Mouse (Mus musculus): ENCODE measurements around the gene Dact2. TPM values are rescaled to one million over a fixed set of nuclear protein-coding genes. Genes with fewer than 3 reads are reported as not detected.
A peak's percentile ranks its signal among the peaks of the same experiment; 100 is the strongest.

The Dact2 gene
- total and polyA plus RNA-seq, 2 experiments from 2014 or later = 2.1 to 10.8 TPM

DNA sequence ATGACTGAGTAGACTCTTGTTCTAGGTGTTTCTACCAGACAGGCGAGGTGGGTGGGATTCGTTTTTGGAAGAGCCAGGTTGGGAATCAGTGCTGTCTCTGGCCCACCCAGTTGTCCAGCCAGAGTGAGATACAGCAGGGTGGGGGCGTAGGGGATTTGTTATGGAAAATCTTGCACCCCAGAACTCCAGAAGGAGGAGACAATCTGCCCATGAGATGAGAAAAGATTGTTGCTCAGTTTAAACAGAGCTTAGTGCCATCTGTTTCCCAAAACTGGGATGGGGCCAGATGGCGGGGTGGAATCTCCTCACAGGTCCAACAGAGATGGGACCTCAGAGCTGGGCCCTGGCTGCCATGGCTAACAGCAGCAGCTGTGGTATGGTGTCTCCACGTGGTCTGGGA lies 28.4 kb downstream of the Dact2 start:
- H3K36me3 ChIP-seq (ENCODE audit: insufficient read depth) = no peaks in the 10 kb centered on the region
- H3K9me3 ChIP-seq (ENCODE audit: low read length) = no peaks in the 10 kb centered on the region
- no peak overlapping the region for H3K4me2 ChIP-seq (ENCODE audit: low read depth)
- ATAC-seq = peak; percentile 49; the same call in 1 of the 2 replicates
- H3K27me3 ChIP-seq (ENCODE audit: insufficient read depth, low read length) = no peaks in the 10 kb centered on the region
- peak; percentile 23 for DNase-seq
- H3K27ac ChIP-seq (ENCODE audit: low read depth, low read length) = no peak overlapping the region
- no peaks in the 10 kb centered on the region for H3K4me1 ChIP-seq (ENCODE audit: insufficient read depth)
- 76% methylated on average over 5 of the region's 5 CpGs for WGBS
- TF ChIP-seq CTCF (IDR thresholded peaks at IDR 0.05; ENCODE audit: low read depth) = no peak
- no peak overlapping the region for H3K4me3 ChIP-seq (ENCODE audit: low read depth, low read length)
- H3K9ac ChIP-seq = no peak overlapping the region

DNA sequence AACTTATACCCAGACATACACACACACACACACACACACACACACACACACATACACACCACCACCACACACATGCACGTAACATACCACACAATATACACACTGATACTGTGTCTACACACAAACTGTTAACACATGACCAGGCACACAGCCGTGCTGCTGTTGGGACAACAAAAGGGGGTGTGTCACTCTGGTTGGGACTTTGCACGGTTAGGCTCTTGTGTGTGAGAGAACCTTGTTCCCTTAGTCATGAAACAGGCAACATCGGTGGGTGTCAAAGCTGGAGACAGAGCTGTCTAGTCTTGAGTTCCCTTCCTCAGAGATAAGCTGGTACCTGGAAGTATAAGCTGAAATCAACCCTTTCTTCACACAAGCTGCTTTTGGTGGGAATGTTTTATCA lies 29.1 kb downstream of the Dact2 start:
- Histone ChIP-seq H3K36me3 (ENCODE audit: insufficient read depth) (no peaks in the 10 kb centered on the region), H3K4me1 (ENCODE audit: insufficient read depth) (no peaks in the 10 kb centered on the region), H3K9ac (no peak overlapping the region), H3K9me3 (ENCODE audit: low read length) (no peaks in the 10 kb centered on the region), H3K4me2 (ENCODE audit: low read depth) (no peak overlapping the region), H3K4me3 (ENCODE audit: low read depth, low read length) (no peak overlapping the region), H3K27me3 (ENCODE audit: insufficient read depth, low read length) (no peaks in the 10 kb centered on the region), H3K27ac (ENCODE audit: low read depth, low read length) (no peak overlapping the region)
- WGBS = 76% methylated on average over 4 of the region's 4 CpGs
- no peak for ATAC-seq
- no peak for DNase-seq
- no peak for TF ChIP-seq CTCF (IDR thresholded peaks at IDR 0.05; ENCODE audit: low read depth)

DNA sequence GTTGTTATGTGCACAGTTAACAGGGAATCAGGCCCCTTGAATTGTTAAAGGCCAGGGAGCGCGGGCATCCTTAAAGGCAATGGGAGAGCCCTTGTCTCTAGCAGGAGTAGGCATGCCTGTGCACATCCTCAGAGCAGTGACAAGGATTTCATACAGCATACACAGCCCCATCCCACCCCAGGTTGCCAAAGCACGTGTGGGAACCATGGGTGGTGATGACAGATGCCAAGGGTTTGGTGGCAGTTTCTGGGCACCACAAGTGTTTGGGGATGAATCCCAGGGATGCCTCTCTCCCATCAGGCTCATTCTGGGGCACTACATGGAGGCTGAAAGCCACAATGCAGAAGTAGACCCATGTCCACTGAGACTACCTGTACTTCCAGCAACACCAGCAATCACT lies 29.7 kb downstream of the Dact2 start:
- Histone ChIP-seq H3K4me1 (ENCODE audit: insufficient read depth) (no peaks in the 10 kb centered on the region), H3K36me3 (ENCODE audit: insufficient read depth) (no peaks in the 10 kb centered on the region), H3K9ac (no peak overlapping the region), H3K9me3 (ENCODE audit: low read length) (no peaks in the 10 kb centered on the region), H3K27me3 (ENCODE audit: insufficient read depth, low read length) (no peaks in the 10 kb centered on the region), H3K27ac (ENCODE audit: low read depth, low read length) (no peak overlapping the region), H3K4me2 (ENCODE audit: low read depth) (no peak overlapping the region), H3K4me3 (ENCODE audit: low read depth, low read length) (no peak overlapping the region)
- ATAC-seq (peak; percentile 26; the same call in 1 of the 2 replicates), DNase-seq (no peak)
- no peak for TF ChIP-seq CTCF (IDR thresholded peaks at IDR 0.05; ENCODE audit: low read depth)
- 82% methylated on average over 3 of the region's 3 CpGs for WGBS

DNA sequence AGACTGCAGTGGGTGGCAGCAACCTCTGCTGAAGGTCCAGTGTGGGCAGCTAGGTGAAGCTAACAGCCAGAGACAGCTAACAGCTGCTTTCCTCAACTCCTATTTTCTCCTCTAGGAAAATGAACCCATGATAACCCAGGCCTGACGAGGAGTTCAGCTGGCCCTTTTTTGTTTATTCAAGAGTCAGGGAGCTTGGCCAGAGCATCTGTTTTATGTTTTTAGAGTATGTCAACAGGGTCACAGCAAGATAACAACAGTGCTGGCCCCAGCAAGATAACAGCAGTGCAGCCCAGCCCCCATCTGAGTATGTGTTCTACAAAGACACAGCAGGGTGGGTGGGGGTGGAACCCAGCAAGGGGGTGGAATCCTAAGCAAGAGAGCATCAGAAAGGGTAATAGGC lies 30.6 kb downstream of the Dact2 start:
- H3K4me2 ChIP-seq (ENCODE audit: low read depth) = no peak overlapping the region
- H3K27ac ChIP-seq (ENCODE audit: low read depth, low read length) = no peak overlapping the region
- no peaks in the 10 kb centered on the region for H3K9me3 ChIP-seq (ENCODE audit: low read length)
- ATAC-seq (peak; percentile 14; the same call in 1 of the 2 replicates), DNase-seq (no peak)
- H3K9ac ChIP-seq = no peak overlapping the region
- 23% methylated on average over 1 of the region's 1 CpGs for WGBS
- TF ChIP-seq CTCF (IDR thresholded peaks at IDR 0.05; ENCODE audit: low read depth) = no peak
- H3K36me3 ChIP-seq (ENCODE audit: insufficient read depth) = no peaks in the 10 kb centered on the region
- H3K27me3 ChIP-seq (ENCODE audit: insufficient read depth, low read length) = no peaks in the 10 kb centered on the region
- no peak overlapping the region for H3K4me3 ChIP-seq (ENCODE audit: low read depth, low read length)
- H3K4me1 ChIP-seq (ENCODE audit: insufficient read depth) = no peaks in the 10 kb centered on the region

DNA sequence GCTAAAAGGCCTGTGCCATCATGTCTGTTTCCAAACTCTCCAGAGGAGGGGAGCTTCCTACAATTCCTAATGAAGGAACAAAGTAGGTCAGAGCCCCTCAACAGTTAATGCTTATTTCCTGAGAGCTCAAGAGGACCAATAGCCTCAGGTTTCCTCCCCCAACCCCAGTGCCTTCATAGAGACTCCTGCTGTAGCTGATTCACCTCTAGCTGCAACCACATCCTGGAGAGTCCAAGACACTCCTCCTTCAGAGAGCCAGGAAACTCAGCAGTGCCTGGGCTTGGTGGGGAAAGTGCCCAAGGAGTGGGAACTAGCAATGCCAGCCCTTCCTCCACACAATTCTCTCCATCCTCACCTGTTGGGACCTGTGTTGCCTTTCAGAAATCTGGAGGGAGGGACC lies 31.4 kb downstream of the Dact2 start:
- H3K36me3 ChIP-seq (ENCODE audit: insufficient read depth) = no peaks in the 10 kb centered on the region
- no peak overlapping the region for H3K4me2 ChIP-seq (ENCODE audit: low read depth)

DNA sequence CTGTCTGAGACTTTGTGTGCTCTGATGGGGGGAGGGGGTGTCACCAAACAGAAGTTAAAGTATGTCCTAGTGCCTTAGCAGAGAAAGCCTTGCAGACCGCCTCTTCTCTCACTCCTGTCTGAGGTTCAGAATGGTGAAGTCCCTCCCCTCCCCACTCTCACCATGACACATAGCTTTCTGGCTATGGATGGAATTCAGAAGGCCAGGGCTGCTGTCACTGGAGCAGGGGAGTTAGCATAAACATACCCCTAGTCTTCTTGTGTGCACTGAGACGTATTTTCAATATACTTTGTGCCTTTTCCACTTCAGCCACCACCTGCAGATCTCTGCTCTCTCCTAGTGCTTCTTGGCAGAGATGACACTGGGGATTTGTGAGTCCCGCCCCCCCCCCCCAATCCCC lies 31.9 kb downstream of the Dact2 start:
- Histone ChIP-seq H3K4me1 (ENCODE audit: insufficient read depth) (no peaks in the 10 kb centered on the region), H3K27me3 (ENCODE audit: insufficient read depth, low read length) (no peaks in the 10 kb centered on the region), H3K36me3 (ENCODE audit: insufficient read depth) (no peaks in the 10 kb centered on the region), H3K9me3 (ENCODE audit: low read length) (no peaks in the 10 kb centered on the region), H3K4me3 (ENCODE audit: low read depth, low read length) (no peak overlapping the region), H3K9ac (no peak overlapping the region), H3K4me2 (ENCODE audit: low read depth) (no peak overlapping the region), H3K27ac (ENCODE audit: low read depth, low read length) (no peak overlapping the region)
- no peak for TF ChIP-seq CTCF (IDR thresholded peaks at IDR 0.05; ENCODE audit: low read depth)
- 67% methylated on average over 3 of the region's 3 CpGs for WGBS
- no peak for DNase-seq
- ATAC-seq = no peak

More for the DNA sequence above, 31.4 kb downstream of the Dact2 start:
- no peak overlapping the region for H3K27ac ChIP-seq (ENCODE audit: low read depth, low read length)
- H3K9ac ChIP-seq = no peak overlapping the region
- H3K4me3 ChIP-seq (ENCODE audit: low read depth, low read length) = no peak overlapping the region
- H3K4me1 ChIP-seq (ENCODE audit: insufficient read depth) = no peaks in the 10 kb centered on the region
- no peaks in the 10 kb centered on the region for H3K9me3 ChIP-seq (ENCODE audit: low read length)
- no peaks in the 10 kb centered on the region for H3K27me3 ChIP-seq (ENCODE audit: insufficient read depth, low read length)
- no peak for TF ChIP-seq CTCF (IDR thresholded peaks at IDR 0.05; ENCODE audit: low read depth)
- DNase-seq (no peak), ATAC-seq (no peak)

DNA sequence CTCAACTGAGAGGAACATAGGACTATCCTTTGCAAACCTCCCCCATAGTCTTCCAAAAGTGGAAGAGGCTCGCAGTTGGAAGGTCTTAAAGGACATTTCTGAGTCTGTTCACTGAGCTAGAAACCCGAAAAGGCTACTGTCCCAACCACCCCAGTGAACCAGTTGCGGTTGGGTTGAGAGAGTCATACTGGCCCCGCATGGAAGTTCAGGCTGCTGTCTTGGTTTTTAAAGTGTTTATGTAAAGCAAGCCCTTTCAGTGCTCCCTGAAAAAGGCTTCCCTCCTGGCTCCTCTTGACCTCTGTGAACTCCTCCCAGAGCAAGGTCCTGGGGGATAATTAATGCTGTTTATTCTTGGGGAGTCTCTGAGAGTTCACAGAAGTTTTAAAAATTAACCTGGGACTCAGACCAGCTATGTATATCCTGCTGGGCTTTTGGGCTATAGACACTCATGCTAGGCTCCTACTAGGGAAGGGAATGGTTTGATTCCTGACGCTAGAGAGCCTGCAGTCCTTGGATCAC lies 33.1 kb downstream of the Dact2 start:
- Histone ChIP-seq H3K27me3 (ENCODE audit: insufficient read depth, low read length) (no peaks in the 10 kb centered on the region), H3K9ac (no peak overlapping the region), H3K27ac (ENCODE audit: low read depth, low read length) (no peak overlapping the region), H3K4me3 (ENCODE audit: low read depth, low read length) (no peak overlapping the region), H3K4me2 (ENCODE audit: low read depth) (no peak overlapping the region), H3K4me1 (ENCODE audit: insufficient read depth) (peaks cover 8% of the 10 kb centered on the region; the same call in 1 of the 2 replicates), H3K9me3 (ENCODE audit: low read length) (no peaks in the 10 kb centered on the region), H3K36me3 (ENCODE audit: insufficient read depth) (no peaks in the 10 kb centered on the region)
- no peak for ATAC-seq
- DNase-seq = no peak
- TF ChIP-seq CTCF (IDR thresholded peaks at IDR 0.05; ENCODE audit: low read depth) = no peak
- 69% methylated on average over 5 of the region's 5 CpGs for WGBS

Measured in forebrain, postnatal 0 days (tissue).